Mouse (Mus musculus): ENCODE measurements around the gene Cyb561. TPM values are rescaled to one million over a fixed set of nuclear protein-coding genes. Genes with fewer than 3 reads are reported as not detected.
A peak's percentile ranks its signal among the peaks of the same experiment; 100 is the strongest.

Gene Cyb561
- polyA plus RNA-seq, 1 experiment from 2014 or later: 63.8 TPM

- Histone ChIP-seq H3K27me3 (replicated peaks; ENCODE audit: control insufficient read depth, insufficient read depth, low read length) (no peaks in the 10 kb centered on the region), H3K4me1 (ENCODE audit: control insufficient read depth, insufficient read depth, low read depth, low read length) (no peaks in the 10 kb centered on the region), H3K4me2 (ENCODE audit: low read length) (no peak overlapping the region), H3K9ac (ENCODE audit: low read depth, low read length) (no peak overlapping the region), H3K4me3 (ENCODE audit: low read length) (no peak overlapping the region), H3K36me3 (ENCODE audit: control insufficient read depth, insufficient read depth, low read length) (peaks cover 41% of the 10 kb centered on the region), H3K9me3 (ENCODE audit: control insufficient read depth, low read length) (no peaks in the 10 kb centered on the region), H3K27ac (ENCODE audit: low read depth, low read length) (no peak overlapping the region)
- no peak for ATAC-seq
- 94% methylated on average over 2 of the region's 2 CpGs for WGBS
Measured at GRCm38 (mm10) chr11:105920836-105921235, 32.3 kb downstream of the Cyb561 start.

DNA sequence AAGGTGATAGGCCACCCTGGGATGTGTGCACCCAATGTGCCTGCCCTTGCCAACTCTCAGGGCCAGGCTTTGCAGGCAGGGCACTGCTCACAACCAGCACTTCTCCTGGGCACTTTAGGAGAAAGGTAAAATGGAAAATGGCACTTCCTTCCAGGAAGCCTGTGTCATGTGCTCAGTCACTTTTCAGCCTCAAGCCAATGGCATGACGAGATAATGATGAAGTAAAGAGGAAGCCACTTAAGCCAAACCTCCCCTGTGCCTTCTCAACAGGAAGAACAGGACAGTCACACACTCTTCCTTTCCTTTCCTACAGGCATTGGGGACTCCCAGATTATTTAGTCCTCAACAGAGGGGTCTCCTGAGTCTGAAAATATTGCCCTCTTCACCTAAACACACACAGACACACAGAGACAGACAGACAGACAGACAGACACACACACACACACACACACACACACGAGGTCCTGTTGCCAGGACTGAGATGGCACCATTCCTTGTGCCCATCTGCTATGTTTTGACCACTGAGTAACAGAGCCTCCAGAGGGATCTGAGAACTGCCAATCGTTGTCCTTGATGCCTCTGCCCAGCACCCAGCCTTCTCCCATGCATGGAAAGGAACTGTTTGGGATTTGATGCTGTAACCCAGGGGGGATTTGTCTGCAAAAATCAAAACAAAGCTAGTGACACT is 32.9 kb downstream of the Cyb561 start:
- ATAC-seq: no peak
- 87% methylated on average over 3 of the region's 3 CpGs for WGBS
- peaks cover 41% of the 10 kb centered on the region for H3K36me3 ChIP-seq (ENCODE audit: control insufficient read depth, insufficient read depth, low read length)

GRCm38 (mm10) chr11:105913580-105913979 is 39.6 kb downstream of the Cyb561 start:
- Histone ChIP-seq H3K27ac (ENCODE audit: low read depth, low read length) (no peak overlapping the region), H3K9ac (ENCODE audit: low read depth, low read length) (no peak overlapping the region), H3K9me3 (ENCODE audit: control insufficient read depth, low read length) (no peaks in the 10 kb centered on the region), H3K27me3 (replicated peaks; ENCODE audit: control insufficient read depth, insufficient read depth, low read length) (no peaks in the 10 kb centered on the region), H3K4me2 (ENCODE audit: low read length) (no peak overlapping the region), H3K4me3 (ENCODE audit: low read length) (no peak overlapping the region), H3K4me1 (ENCODE audit: control insufficient read depth, insufficient read depth, low read depth, low read length) (no peaks in the 10 kb centered on the region), H3K36me3 (ENCODE audit: control insufficient read depth, insufficient read depth, low read length) (peaks cover 23% of the 10 kb centered on the region)
- ATAC-seq: no peak
- 37% methylated on average over 5 of the region's 5 CpGs for WGBS

More for the DNA sequence above, 32.9 kb downstream of the Cyb561 start:
- H3K27ac ChIP-seq (ENCODE audit: low read depth, low read length): no peak overlapping the region
- no peak overlapping the region for H3K4me2 ChIP-seq (ENCODE audit: low read length)
- no peak overlapping the region for H3K9ac ChIP-seq (ENCODE audit: low read depth, low read length)
- H3K9me3 ChIP-seq (ENCODE audit: control insufficient read depth, low read length): no peaks in the 10 kb centered on the region
- H3K4me1 ChIP-seq (ENCODE audit: control insufficient read depth, insufficient read depth, low read depth, low read length): no peaks in the 10 kb centered on the region
- H3K27me3 ChIP-seq (replicated peaks; ENCODE audit: control insufficient read depth, insufficient read depth, low read length): no peaks in the 10 kb centered on the region
- no peak overlapping the region for H3K4me3 ChIP-seq (ENCODE audit: low read length)

DNA sequence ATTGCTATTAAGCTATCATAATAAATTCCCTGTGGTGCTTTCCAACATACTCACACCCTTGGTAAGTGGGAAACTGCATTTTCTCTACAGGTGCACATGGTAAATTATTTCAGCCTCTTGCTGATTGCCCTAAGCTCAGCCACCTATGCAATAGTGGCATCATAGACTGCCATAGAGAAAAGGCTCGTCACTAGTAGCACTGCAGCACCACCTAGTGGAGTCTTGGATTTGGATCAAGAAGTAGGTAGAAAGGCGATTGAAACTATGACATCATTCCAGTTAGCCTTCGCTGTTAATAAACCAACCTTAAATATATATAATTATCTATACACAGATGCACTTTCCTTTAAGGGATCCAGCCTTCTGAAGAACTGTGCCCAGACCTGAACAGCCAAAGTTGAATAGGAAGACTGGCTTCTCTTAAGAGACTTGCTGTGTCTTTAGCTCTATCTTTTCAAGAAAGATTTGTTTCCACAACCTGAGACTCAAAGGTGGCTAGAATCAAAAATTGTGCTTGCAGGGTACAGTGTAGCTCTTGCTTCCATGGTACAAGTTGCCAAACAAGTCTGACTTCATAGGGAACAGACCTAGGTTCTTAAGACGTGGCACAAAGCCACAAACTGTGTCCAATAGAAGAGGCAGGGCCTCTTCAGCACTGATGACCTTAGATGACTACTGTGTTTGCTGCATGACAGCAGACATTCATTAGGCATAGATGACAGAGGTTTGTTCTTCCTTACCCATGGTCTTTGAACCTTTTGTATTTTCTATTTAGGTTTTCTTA is 41.4 kb downstream of the Cyb561 start:
- no peaks in the 10 kb centered on the region for H3K4me1 ChIP-seq (ENCODE audit: control insufficient read depth, insufficient read depth, low read depth, low read length)
- H3K27ac ChIP-seq (ENCODE audit: low read depth, low read length): no peak overlapping the region
- ATAC-seq: peak; percentile 63; the same call in 1 of the 2 replicates
- H3K9me3 ChIP-seq (ENCODE audit: control insufficient read depth, low read length): no peaks in the 10 kb centered on the region
- H3K9ac ChIP-seq (ENCODE audit: low read depth, low read length): no peak overlapping the region
- H3K4me3 ChIP-seq (ENCODE audit: low read length): no peak overlapping the region
- WGBS: 37% methylated on average over 4 of the region's 4 CpGs
- H3K27me3 ChIP-seq (replicated peaks; ENCODE audit: control insufficient read depth, insufficient read depth, low read length): no peaks in the 10 kb centered on the region
- H3K36me3 ChIP-seq (ENCODE audit: control insufficient read depth, insufficient read depth, low read length): peaks cover 18% of the 10 kb centered on the region
- H3K4me2 ChIP-seq (ENCODE audit: low read length): no peak overlapping the region

- no peak overlapping the region for H3K27ac ChIP-seq (ENCODE audit: low read depth, low read length)
- H3K4me3 ChIP-seq (ENCODE audit: low read length): no peak overlapping the region
- no peak for ATAC-seq
- no peak overlapping the region for H3K4me2 ChIP-seq (ENCODE audit: low read length)
- no peak overlapping the region for H3K9ac ChIP-seq (ENCODE audit: low read depth, low read length)
- H3K27me3 ChIP-seq (replicated peaks; ENCODE audit: control insufficient read depth, insufficient read depth, low read length): no peaks in the 10 kb centered on the region
- H3K36me3 ChIP-seq (ENCODE audit: control insufficient read depth, insufficient read depth, low read length): peaks cover 18% of the 10 kb centered on the region
- no peaks in the 10 kb centered on the region for H3K9me3 ChIP-seq (ENCODE audit: control insufficient read depth, low read length)
- no peaks in the 10 kb centered on the region for H3K4me1 ChIP-seq (ENCODE audit: control insufficient read depth, insufficient read depth, low read depth, low read length)
Measured at GRCm38 (mm10) chr11:105911149-105911548, 42.0 kb downstream of the Cyb561 start.

DNA sequence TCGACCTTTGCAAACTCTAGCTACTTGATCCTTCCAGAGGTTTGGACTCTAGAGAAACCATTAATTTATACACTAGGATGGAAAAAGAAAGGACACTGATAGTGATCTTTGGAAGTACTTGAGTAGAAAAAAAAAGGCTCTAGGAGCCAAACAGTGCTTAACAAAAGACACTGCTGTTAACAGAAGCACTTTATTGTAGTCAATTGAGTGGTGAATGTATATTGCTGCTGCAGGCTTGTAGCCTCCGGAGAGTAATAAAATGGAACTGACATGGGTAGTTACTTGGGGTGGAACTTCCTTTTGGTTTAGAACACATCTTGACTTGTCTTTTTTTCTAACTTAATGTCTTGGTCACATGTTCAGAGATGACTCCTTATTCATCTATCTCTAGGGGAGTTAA is 43.5 kb downstream of the Cyb561 start:
- no peak overlapping the region for H3K27ac ChIP-seq (ENCODE audit: low read depth, low read length)
- H3K4me2 ChIP-seq (ENCODE audit: low read length): no peak overlapping the region
- peaks cover 19% of the 10 kb centered on the region for H3K36me3 ChIP-seq (ENCODE audit: control insufficient read depth, insufficient read depth, low read length)
- no peak overlapping the region for H3K4me3 ChIP-seq (ENCODE audit: low read length)
- no peak overlapping the region for H3K9ac ChIP-seq (ENCODE audit: low read depth, low read length)
- 58% methylated on average over 2 of the region's 2 CpGs for WGBS
- H3K4me1 ChIP-seq (ENCODE audit: control insufficient read depth, insufficient read depth, low read depth, low read length): no peaks in the 10 kb centered on the region
- H3K9me3 ChIP-seq (ENCODE audit: control insufficient read depth, low read length): no peaks in the 10 kb centered on the region
- H3K27me3 ChIP-seq (replicated peaks; ENCODE audit: control insufficient read depth, insufficient read depth, low read length): no peaks in the 10 kb centered on the region
- ATAC-seq: no peak

- Histone ChIP-seq H3K9me3 (ENCODE audit: control insufficient read depth, low read length) (no peaks in the 10 kb centered on the region), H3K36me3 (ENCODE audit: control insufficient read depth, insufficient read depth, low read length) (peaks cover 23% of the 10 kb centered on the region), H3K4me3 (ENCODE audit: low read length) (no peak overlapping the region), H3K9ac (ENCODE audit: low read depth, low read length) (0 out of 2 replicates have a peak overlapping the region, but pooled peaks have one; percentile 14), H3K4me1 (ENCODE audit: control insufficient read depth, insufficient read depth, low read depth, low read length) (no peaks in the 10 kb centered on the region), H3K4me2 (ENCODE audit: low read length) (no peak overlapping the region), H3K27me3 (replicated peaks; ENCODE audit: control insufficient read depth, insufficient read depth, low read length) (no peaks in the 10 kb centered on the region), H3K27ac (ENCODE audit: low read depth, low read length) (no peak overlapping the region)
- WGBS: 84% methylated on average over 8 of the region's 8 CpGs
- no peak for ATAC-seq
Measured at GRCm38 (mm10) chr11:105908926-105909325, 44.2 kb downstream of the Cyb561 start.

DNA sequence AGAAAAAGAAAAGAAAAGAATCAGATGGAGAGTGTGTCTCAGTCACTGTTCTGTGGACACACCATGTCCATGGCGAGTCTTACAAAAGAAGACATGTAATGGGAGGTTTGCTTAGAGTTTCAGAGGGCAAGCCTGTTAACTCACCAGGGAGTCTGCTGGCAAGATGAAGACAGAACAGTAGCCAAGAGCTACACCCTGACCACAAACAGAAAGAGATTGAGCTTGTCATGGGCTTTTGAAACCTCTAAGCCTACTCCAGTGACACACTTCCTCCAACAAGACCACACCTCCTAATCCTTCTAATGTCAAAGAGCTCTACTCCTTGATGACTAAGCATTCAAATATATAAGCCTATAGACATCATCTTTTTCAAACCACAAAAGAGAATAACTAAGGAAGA is 45.8 kb downstream of the Cyb561 start:
- 88% methylated on average over 1 of the region's 1 CpGs for WGBS
- Histone ChIP-seq H3K36me3 (ENCODE audit: control insufficient read depth, insufficient read depth, low read length) (peaks cover 13% of the 10 kb centered on the region; the same call in 1 of the 2 replicates), H3K4me2 (ENCODE audit: low read length) (no peak overlapping the region), H3K27me3 (replicated peaks; ENCODE audit: control insufficient read depth, insufficient read depth, low read length) (no peaks in the 10 kb centered on the region), H3K9me3 (ENCODE audit: control insufficient read depth, low read length) (no peaks in the 10 kb centered on the region), H3K27ac (ENCODE audit: low read depth, low read length) (no peak overlapping the region), H3K4me3 (ENCODE audit: low read length) (no peak overlapping the region), H3K4me1 (ENCODE audit: control insufficient read depth, insufficient read depth, low read depth, low read length) (no peaks in the 10 kb centered on the region), H3K9ac (ENCODE audit: low read depth, low read length) (no peak overlapping the region)
- no peak for ATAC-seq

- H3K4me2 ChIP-seq (ENCODE audit: low read length): no peak overlapping the region
- H3K4me1 ChIP-seq (ENCODE audit: control insufficient read depth, insufficient read depth, low read depth, low read length): no peaks in the 10 kb centered on the region
- peaks cover 15% of the 10 kb centered on the region; the same call in 1 of the 2 replicates for H3K36me3 ChIP-seq (ENCODE audit: control insufficient read depth, insufficient read depth, low read length)
- H3K9ac ChIP-seq (ENCODE audit: low read depth, low read length): no peak overlapping the region
- H3K27me3 ChIP-seq (replicated peaks; ENCODE audit: control insufficient read depth, insufficient read depth, low read length): no peaks in the 10 kb centered on the region
- 70% methylated on average over 4 of the region's 4 CpGs for WGBS
- no peaks in the 10 kb centered on the region for H3K9me3 ChIP-seq (ENCODE audit: control insufficient read depth, low read length)
- H3K4me3 ChIP-seq (ENCODE audit: low read length): no peak overlapping the region
- no peak overlapping the region for H3K27ac ChIP-seq (ENCODE audit: low read depth, low read length)
- ATAC-seq: no peak
Measured at GRCm38 (mm10) chr11:105905529-105906213, 47.5 kb downstream of the Cyb561 start.
